Mouse (Mus musculus) B cell, adult 2 months (primary cell): ENCODE measurements at regions not wholly inside any gene's neighbourhood (a gene's known extent, or its start where the extent isn't known, plus 50 kb on each side); places are given as distances from the start of the nearest gene placed in this dataset.

ENCODE experiments used
- DNase-seq, 2 experiments: peaks; one replicate each; pipeline ENCODE4 v3.0.0; 2022

- DNase-seq: no peak
Measured at GRCm38 (mm10) chr4:134990651-134991050, 60.0 kb downstream of the Syf2 start.

- DNase-seq: no peak
Measured at GRCm38 (mm10) chr4:134993526-134994122, 62.9 kb downstream of the Syf2 start.

- no peak for DNase-seq
Measured at GRCm38 (mm10) chr4:134994205-134994604, 63.5 kb downstream of the Syf2 start.

GRCm38 (mm10) chr4:134994648-134995047 lies 64.0 kb downstream of the Syf2 start:
- no peak for DNase-seq

- no peak for DNase-seq
Measured at GRCm38 (mm10) chr4:134995052-134995451, 64.4 kb downstream of the Syf2 start.

GRCm38 (mm10) chr4:134996121-134996520 lies 65.4 kb downstream of the Syf2 start:
- DNase-seq: no peak

- peak; percentile 12 to 23 for DNase-seq
Measured at GRCm38 (mm10) chr4:134997461-134998434, 67.0 kb downstream of the Syf2 start.

GRCm38 (mm10) chr4:134998928-134999658 lies 68.4 kb downstream of the Syf2 start:
- no peak for DNase-seq

GRCm38 (mm10) chr4:135002091-135002925 lies 71.6 kb downstream of the Syf2 start:
- DNase-seq: no peak

- DNase-seq: peak in 1 of 2 experiments; percentile 19
Measured at GRCm38 (mm10) chr4:135011365-135011764, 80.7 kb downstream of the Syf2 start.

GRCm38 (mm10) chr4:135012945-135013344 lies 82.2 kb downstream of the Syf2 start:
- DNase-seq: no peak

GRCm38 (mm10) chr4:135013932-135014331 lies 83.2 kb downstream of the Syf2 start:
- peak; percentile 44 to 50 for DNase-seq

- DNase-seq: peak; percentile 76 to 77
Measured at GRCm38 (mm10) chr4:135018018-135018417, 87.3 kb downstream of the Syf2 start.

GRCm38 (mm10) chr4:135019120-135019519 lies 88.4 kb downstream of the Syf2 start:
- DNase-seq: no peak

GRCm38 (mm10) chr4:135020262-135020991 lies 89.7 kb downstream of the Syf2 start:
- no peak for DNase-seq

- DNase-seq: peak; percentile 37 to 47
Measured at GRCm38 (mm10) chr4:135023200-135023599, 92.5 kb downstream of the Syf2 start.

- DNase-seq: no peak
Measured at GRCm38 (mm10) chr4:135025802-135026201, 94.7 kb upstream of the Runx3 start.

- no peak for DNase-seq
Measured at GRCm38 (mm10) chr4:135027136-135027535, 93.3 kb upstream of the Runx3 start.

- no peak for DNase-seq
Measured at GRCm38 (mm10) chr4:135029723-135030122, 90.7 kb upstream of the Runx3 start.

- DNase-seq: no peak
Measured at GRCm38 (mm10) chr4:135032461-135032860, 88.0 kb upstream of the Runx3 start.

GRCm38 (mm10) chr4:135033302-135033701 lies 87.2 kb upstream of the Runx3 start:
- DNase-seq: no peak

GRCm38 (mm10) chr4:135034406-135034805 lies 86.0 kb upstream of the Runx3 start:
- peak; percentile 79 to 82 for DNase-seq
